Mouse (Mus musculus) hindbrain, embryonic 13.5 days (tissue): ENCODE results near the gene Gm17720. TPM values are rescaled to one million over a fixed set of nuclear protein-coding genes. Genes with fewer than 3 reads are reported as not detected.
A peak's percentile ranks its signal among the peaks of the same experiment; 100 is the strongest.

Source experiments
- ATAC-seq: fragments of 200-750 bp; cut with Nextera tagmentation; 2 replicates; pipeline ENCODE4 v1.8.0; 2017; ENCODE audit warnings: moderate TSS enrichment; ENCODE audit not compliant: low FRiP score
- H3K27ac ChIP-seq: fragments of 300-500 bp; sonication (generic); 2 replicates; pipeline ENCODE4 v1.5.1; 2015; ENCODE audit warnings: inconsistent platforms, mild to moderate bottlenecking, moderate library complexity
- H3K27me3 ChIP-seq: fragments of 300-500 bp; sonication (generic); 2 replicates; pipeline ENCODE4 v1.6.1; 2015; ENCODE audit warnings: mild to moderate bottlenecking, inconsistent platforms
- H3K36me3 ChIP-seq: fragments of 300-500 bp; sonication (generic); 2 replicates; pipeline ENCODE4 v1.6.1; 2015; ENCODE audit warnings: mild to moderate bottlenecking, inconsistent platforms
- H3K4me1 ChIP-seq: fragments of 300-500 bp; sonication (generic); replicated peaks from 2 replicates; pipeline ENCODE4 v1.6.1; 2015; ENCODE audit warnings: inconsistent platforms
- H3K4me2 ChIP-seq: fragments of 300-500 bp; sonication (generic); 2 replicates; pipeline ENCODE4 v1.6.1; 2015; ENCODE audit warnings: inconsistent platforms, mild to moderate bottlenecking, moderate library complexity
- H3K4me3 ChIP-seq: fragments of 300-500 bp; sonication (generic); 2 replicates; pipeline ENCODE4 v1.5.1; 2015; ENCODE audit warnings: mild to moderate bottlenecking, inconsistent platforms
- H3K9ac ChIP-seq: fragments of 300-500 bp; sonication (generic); 2 replicates; pipeline ENCODE4 v1.6.1; 2015; ENCODE audit warnings: mild to moderate bottlenecking, inconsistent platforms
- H3K9me3 ChIP-seq: fragments of 300-500 bp; sonication (generic); 2 replicates; pipeline ENCODE4 v1.6.1; 2016; ENCODE audit warnings: inconsistent platforms
- WGBS: fragments of 180-500 bp; shearing (Covaris S2); methylation state at CpG from one replicate; pipeline ENCODE4 v1.1.7; 2015; 5-methylcytosine and 5-hydroxymethylcytosine counted together
- polyA plus RNA-seq: library from polyadenylated mRNA; unstranded; fragments of >200 nt; fragmentation: Nextera tagmentation; extraction: Ambion mirVana; gene quantifications from 2 replicates; pipeline ENCODE4 v1.2.1, GENCODE M21; 2015

Gene Gm17720
- not detected in 2 replicates for polyA plus RNA-seq

DNA sequence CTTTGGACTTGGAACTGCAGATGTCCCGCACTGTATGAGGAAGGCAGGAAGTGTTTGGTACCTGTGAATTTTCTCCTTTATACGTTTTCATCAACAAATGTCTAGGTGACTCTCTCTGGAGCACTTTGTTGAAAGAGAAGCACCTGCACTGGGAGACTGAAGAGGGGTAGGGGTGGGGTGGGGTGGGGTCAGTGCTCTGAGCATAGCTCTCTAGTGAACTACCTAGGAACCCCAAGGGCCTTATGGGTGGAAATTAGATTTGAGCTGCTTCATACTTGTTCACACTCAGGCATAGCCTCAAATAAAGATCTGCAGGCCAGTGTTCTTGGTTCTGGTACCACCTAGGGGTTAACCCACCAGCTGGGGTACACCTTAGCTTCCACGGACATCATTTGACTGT lies at the start of gene Gm17720:
Gene Gm17720, minus strand, starts transcription at position 101 of the 400 bp plus-strand sequence.
- no peak within 1 kb of the TSS for H3K4me2 ChIP-seq
- H3K4me1 ChIP-seq, result no peaks in the 10 kb centered on the region
- no peak for ATAC-seq
- no peak within 1 kb of the TSS for H3K27ac ChIP-seq
- WGBS, result 95% methylated on average over 3 of the region's 3 CpGs
- H3K9ac ChIP-seq, result no peak within 1 kb of the TSS
- H3K4me3 ChIP-seq, result no peak within 1 kb of the TSS
- no peaks in the 10 kb centered on the region for H3K27me3 ChIP-seq
- H3K9me3 ChIP-seq, result no peaks in the 10 kb centered on the region
- no peaks in the 10 kb centered on the region for H3K36me3 ChIP-seq

DNA sequence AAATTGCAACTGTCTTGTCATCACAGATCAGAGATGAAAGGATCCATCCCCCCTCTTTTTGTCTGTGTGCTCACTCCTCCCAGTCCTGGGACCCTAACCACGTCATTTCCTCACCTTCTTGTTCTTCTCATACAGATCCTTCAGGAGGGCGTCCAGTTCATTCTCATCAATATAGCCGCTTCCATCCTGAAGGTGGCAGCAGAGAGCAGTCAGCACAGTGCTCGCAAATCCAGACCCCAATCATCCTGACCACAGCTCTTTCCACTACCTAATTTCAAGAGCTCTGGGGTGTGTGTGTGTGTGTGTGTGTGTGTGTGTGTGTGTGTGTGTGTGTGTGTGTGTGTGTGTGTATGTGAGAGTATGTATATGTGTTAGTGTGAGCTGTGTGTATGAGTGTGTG lies 43.0 kb upstream of the Gm17720 start:
- no peaks in the 10 kb centered on the region for H3K27me3 ChIP-seq
- H3K4me1 ChIP-seq, result no peaks in the 10 kb centered on the region
- no peak overlapping the region for H3K9ac ChIP-seq
- 0% methylated on average over 4 of the region's 4 CpGs for WGBS
- H3K36me3 ChIP-seq, result no peaks in the 10 kb centered on the region
- H3K27ac ChIP-seq, result no peak overlapping the region
- no peaks in the 10 kb centered on the region for H3K9me3 ChIP-seq
- peak; percentile 43; the same call in 1 of the 2 replicates for ATAC-seq
- no peak overlapping the region for H3K4me3 ChIP-seq
- no peak overlapping the region for H3K4me2 ChIP-seq

DNA sequence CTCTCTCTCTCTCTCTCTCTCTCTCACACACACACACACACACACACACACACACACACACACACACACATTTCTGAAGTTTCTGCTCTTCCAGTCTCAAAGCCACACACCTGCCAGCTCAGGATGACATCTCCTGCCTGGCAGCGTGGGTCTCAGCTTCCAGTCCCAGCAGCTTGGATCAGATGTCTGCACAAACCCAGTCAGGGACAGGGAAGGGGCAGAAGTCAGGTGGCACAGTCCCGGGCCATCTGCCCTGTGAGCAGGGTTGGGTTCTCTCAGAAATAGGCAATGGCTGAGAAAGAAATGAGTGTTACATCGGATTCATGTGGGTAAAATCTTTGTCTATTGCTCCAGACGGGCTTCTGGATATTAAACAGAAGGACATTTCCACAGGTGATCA lies 38.2 kb upstream of the Gm17720 start:
- H3K4me2 ChIP-seq, result no peak overlapping the region
- H3K4me3 ChIP-seq, result no peak overlapping the region
- ATAC-seq, result no peak
- no peaks in the 10 kb centered on the region for H3K27me3 ChIP-seq
- H3K9me3 ChIP-seq, result no peaks in the 10 kb centered on the region
- no peak overlapping the region for H3K9ac ChIP-seq
- no peak overlapping the region for H3K27ac ChIP-seq
- H3K36me3 ChIP-seq, result no peaks in the 10 kb centered on the region
- no peaks in the 10 kb centered on the region for H3K4me1 ChIP-seq
- WGBS, result 82% methylated on average over 4 of the region's 4 CpGs

DNA sequence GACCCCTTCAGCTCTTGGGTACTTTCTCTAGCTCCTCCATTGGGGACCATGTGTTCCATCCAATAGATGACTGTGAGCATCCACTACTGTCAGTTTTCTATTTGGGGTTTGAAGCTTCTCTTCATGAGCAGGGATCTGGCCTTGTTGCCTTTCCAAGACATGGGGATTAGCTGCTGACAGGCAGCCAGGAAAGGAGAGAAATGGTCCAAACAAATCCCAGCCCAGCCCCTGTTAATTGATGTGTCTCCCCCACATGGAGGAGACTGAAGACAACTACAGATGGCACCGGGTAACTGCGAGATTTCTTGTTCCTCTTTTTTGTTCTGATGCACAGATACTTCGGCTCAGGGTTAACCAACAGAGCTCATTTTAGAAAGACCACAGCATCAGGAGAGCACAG lies 37.6 kb upstream of the Gm17720 start:
- Histone ChIP-seq H3K9ac (no peak overlapping the region), H3K4me1 (no peaks in the 10 kb centered on the region), H3K9me3 (no peaks in the 10 kb centered on the region), H3K27me3 (no peaks in the 10 kb centered on the region), H3K4me2 (no peak overlapping the region), H3K4me3 (no peak overlapping the region), H3K27ac (no peak overlapping the region), H3K36me3 (no peaks in the 10 kb centered on the region)
- ATAC-seq, result no peak
- 73% methylated on average over 3 of the region's 3 CpGs for WGBS

DNA sequence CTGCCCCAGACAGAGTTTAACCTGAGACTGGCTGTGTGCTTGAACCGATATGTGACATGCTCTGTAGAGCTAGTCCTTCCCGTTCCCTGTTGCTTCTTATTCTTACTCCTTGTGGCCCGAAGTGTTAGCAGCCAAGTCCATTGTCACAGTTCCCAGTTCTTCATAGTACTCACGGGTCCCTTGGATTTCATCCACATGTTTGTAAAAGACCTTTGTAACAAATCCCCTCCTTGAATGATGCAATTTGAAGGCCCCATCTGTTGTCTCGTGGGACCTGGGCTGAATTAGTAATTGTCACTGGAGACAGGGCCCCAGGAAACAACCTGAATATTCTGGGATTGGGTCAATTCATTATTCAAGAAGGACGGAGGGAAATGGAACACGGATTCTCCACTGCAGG lies 33.0 kb upstream of the Gm17720 start:
- Histone ChIP-seq H3K27ac (no peak overlapping the region), H3K9me3 (no peaks in the 10 kb centered on the region)
- ATAC-seq, result no peak

DNA sequence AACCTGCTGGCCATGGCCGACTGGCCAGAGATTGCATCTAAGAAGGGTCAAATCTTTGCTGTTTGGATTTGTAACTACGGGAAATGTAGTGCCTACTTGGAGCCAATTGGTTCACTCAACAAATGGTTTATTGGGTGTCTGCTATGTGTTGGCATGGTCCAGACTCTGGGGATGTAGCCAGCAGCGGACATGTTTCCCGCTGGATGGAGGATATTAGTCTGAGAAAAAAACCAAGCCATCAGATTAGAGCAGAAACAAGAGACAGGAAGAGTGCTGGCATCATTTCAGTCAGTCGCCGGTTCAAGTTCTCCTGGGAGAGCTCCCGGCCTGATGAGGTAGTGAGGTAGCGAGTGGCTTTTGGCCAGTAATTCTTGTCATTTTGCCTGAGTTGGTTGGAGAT lies 31.7 kb upstream of the Gm17720 start:
- 94% methylated on average over 8 of the region's 8 CpGs for WGBS
- H3K27me3 ChIP-seq, result no peaks in the 10 kb centered on the region
- no peaks in the 10 kb centered on the region for H3K4me1 ChIP-seq

More for the DNA sequence above, 33.0 kb upstream of the Gm17720 start:
- 67% methylated on average over 7 of the region's 7 CpGs for WGBS
- H3K36me3 ChIP-seq, result no peaks in the 10 kb centered on the region
- no peaks in the 10 kb centered on the region for H3K27me3 ChIP-seq
- no peak overlapping the region for H3K4me2 ChIP-seq
- H3K4me1 ChIP-seq, result no peaks in the 10 kb centered on the region
- H3K4me3 ChIP-seq, result no peak overlapping the region
- H3K9ac ChIP-seq, result no peak overlapping the region

DNA sequence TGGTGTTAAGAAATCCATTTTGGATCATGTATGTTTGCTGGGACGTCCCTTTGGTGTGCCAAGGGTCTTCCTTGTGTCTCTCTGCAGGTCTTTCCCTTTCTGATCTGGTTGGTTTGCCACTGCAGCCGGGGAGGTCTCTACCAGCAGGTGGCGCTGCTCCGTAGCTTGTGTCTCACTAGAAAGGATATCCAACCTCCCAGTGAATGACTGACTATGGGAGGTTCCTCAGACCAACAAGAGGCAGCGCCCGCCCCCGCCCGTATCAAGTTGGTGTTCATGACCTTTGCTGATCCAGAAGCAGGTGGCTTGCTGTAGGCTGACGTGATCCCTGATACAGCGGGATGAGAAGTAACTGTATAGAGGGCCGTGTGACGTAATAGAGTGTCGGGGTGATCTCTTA lies 28.0 kb upstream of the Gm17720 start:
- Histone ChIP-seq H3K27ac (no peak overlapping the region), H3K9ac (no peak overlapping the region), H3K4me1 (no peaks in the 10 kb centered on the region), H3K4me2 (peak overlapping the region; percentile 35; the same call in 1 of the 2 replicates), H3K9me3 (no peaks in the 10 kb centered on the region), H3K27me3 (no peaks in the 10 kb centered on the region), H3K36me3 (no peaks in the 10 kb centered on the region), H3K4me3 (no peak overlapping the region; the same call in 1 of the 2 replicates)
- ATAC-seq, result peak; percentile 24; the same call in 1 of the 2 replicates
- WGBS, result 25% methylated on average over 13 of the region's 13 CpGs

More for the DNA sequence above, 31.7 kb upstream of the Gm17720 start:
- no peak overlapping the region for H3K4me2 ChIP-seq
- no peaks in the 10 kb centered on the region for H3K36me3 ChIP-seq
- no peak overlapping the region for H3K9ac ChIP-seq
- no peaks in the 10 kb centered on the region for H3K9me3 ChIP-seq
- no peak for ATAC-seq
- no peak overlapping the region for H3K27ac ChIP-seq
- H3K4me3 ChIP-seq, result no peak overlapping the region

DNA sequence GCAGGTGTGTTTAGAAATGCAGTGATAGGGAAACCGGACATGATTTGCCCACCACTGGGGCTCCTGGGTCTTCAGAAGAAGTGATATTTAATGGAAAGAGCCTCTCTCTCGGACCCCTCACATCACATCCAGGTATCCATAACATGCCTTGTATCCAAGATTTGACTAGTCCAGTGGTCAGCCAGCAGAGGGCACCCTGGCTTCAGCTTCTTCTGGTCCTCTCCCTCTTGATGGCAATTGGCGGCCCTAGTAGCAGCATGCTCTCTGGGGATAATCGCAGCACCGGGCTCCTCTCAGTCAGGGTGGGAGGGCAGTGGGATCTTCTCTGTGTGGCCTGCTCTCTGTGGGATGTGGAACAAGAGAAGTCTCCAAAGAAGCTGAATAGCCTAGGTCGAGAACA lies 17.2 kb upstream of the Gm17720 start:
- H3K4me1 ChIP-seq, result no peaks in the 10 kb centered on the region
- H3K4me3 ChIP-seq, result no peak overlapping the region
- no peaks in the 10 kb centered on the region for H3K9me3 ChIP-seq
- 39% methylated on average over 6 of the region's 6 CpGs for whole genome bisulfite sequencing
- H3K27ac ChIP-seq, result no peak overlapping the region
- H3K4me2 ChIP-seq, result no peak overlapping the region
- ATAC-seq, result no peak
- no peak overlapping the region for H3K9ac ChIP-seq
- H3K27me3 ChIP-seq, result no peaks in the 10 kb centered on the region
- no peaks in the 10 kb centered on the region for H3K36me3 ChIP-seq

DNA sequence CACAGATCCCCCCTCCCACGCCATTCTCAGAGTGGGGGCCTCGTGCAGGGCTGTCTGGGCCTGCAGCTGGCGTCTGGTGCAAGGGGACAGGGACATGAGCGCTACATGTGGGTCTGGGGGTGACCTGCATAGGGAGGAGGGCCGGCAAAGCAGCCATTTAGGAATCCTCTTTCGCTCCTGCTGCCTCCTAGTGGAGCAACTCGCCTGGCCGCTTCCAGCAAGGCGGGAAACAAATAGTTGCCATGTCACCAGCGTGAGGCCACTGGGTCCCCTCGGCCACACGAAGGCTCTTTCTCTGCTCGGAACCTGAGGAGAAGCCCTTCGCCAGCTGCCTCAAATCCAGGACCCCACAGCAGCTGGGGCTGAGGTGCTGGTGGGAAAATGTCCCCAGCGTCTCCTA lies 877 bp downstream of the Gm17720 start:
- Histone ChIP-seq H3K36me3 (no peaks in the 10 kb centered on the region), H3K27ac (no peak overlapping the region), H3K27me3 (no peaks in the 10 kb centered on the region), H3K4me2 (no peak overlapping the region), H3K4me3 (no peak overlapping the region), H3K4me1 (no peaks in the 10 kb centered on the region), H3K9me3 (no peaks in the 10 kb centered on the region), H3K9ac (no peak overlapping the region)
- WGBS, result 84% methylated on average over 15 of the region's 15 CpGs
- ATAC-seq, result no peak

DNA sequence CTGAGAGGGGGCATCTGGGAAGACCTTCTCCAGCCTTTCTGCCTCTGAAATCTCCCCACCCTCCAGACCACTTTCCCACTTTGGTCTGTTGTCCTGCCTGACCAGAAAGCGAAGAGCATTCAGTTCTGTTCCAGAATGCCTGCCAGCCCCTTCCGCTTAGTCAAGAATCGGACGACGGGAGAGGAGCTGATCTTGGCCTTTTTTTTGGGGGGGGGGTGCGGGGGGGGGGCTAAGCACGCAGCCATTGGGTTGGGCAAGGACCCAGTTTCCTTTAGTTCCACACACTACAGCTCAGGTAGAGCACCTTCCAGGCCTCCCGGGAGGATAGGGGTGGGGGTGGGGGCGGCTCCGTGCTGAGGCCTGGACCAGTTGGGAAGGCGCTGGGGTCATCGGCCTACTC lies 1.6 kb downstream of the Gm17720 start, which contains the start of gene Gm21964:
Gene Gm21964, plus strand, starts transcription at position 301 of the 400 bp plus-strand sequence.
- H3K4me1 ChIP-seq, result no peaks in the 10 kb centered on the region
- no peaks in the 10 kb centered on the region for H3K9me3 ChIP-seq
- no peak within 1 kb of the TSS for H3K27ac ChIP-seq
- H3K4me2 ChIP-seq, result no peak within 1 kb of the TSS
- H3K9ac ChIP-seq, result no peak within 1 kb of the TSS
- no peaks in the 10 kb centered on the region for H3K36me3 ChIP-seq
- ATAC-seq, result no peak
- H3K4me3 ChIP-seq, result no peak within 1 kb of the TSS
- no peaks in the 10 kb centered on the region for H3K27me3 ChIP-seq
- WGBS, result 85% methylated on average over 12 of the region's 12 CpGs

DNA sequence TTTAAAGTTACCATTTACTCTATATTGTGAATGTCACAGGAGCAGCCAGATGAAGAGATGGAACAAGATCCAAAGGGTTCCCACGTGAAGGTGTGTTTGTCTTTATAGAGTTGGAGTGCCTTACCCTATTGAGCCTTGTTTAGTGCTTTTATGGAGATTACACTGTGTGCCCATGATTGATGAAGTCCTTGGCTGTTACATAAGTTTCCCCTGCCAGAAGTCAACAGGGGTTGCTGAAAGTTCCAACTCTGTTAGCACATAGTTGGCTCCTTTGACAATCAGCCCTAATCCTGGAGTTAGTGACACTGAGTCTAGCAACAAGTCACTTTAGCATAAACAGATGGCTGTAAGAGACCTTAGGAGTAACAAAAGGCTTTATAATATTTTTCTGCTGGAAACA lies 10.7 kb downstream of the Gm17720 start:
- WGBS, result 60% methylated on average over 1 of the region's 1 CpGs
- no peak for ATAC-seq
- H3K27me3 ChIP-seq, result no peaks in the 10 kb centered on the region
- H3K4me1 ChIP-seq, result no peaks in the 10 kb centered on the region
- H3K4me2 ChIP-seq, result no peak overlapping the region
- H3K27ac ChIP-seq, result no peak overlapping the region
- no peak overlapping the region for H3K9ac ChIP-seq
- H3K9me3 ChIP-seq, result peaks cover 21% of the 10 kb centered on the region
- H3K36me3 ChIP-seq, result peaks cover 42% of the 10 kb centered on the region
- no peak overlapping the region for H3K4me3 ChIP-seq

DNA sequence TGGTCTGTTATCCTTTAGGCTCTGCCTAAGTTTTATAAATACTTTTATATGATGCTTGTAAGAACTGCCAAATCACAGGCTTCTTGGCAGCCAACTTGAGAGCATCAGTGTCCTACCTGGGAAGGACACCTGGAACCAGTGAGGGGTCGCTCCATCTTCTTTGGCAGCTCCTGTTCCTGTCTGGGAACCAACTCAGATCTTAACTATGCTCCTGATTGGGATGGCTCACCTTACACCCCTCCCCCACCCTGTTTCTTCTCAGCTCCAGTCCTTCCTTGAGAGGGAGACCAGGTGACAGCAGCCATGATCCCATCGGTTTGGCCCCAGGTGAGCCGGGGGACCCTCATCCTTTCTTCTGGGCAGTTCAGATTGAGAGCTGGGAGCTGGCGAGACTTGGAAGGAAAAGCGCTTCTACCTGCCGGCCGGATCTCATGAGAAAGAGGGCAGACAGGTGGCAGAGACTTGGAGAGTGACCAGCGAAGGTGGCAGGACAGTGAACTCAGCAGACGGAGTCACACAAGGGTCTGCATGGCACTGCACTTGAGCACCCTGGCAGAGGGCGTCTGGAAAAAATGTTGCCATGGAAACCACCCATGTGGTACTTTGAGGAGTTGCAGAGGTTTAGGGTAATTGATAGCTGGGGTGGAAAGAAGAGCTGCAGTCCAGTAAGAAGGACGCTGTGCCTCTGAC lies 20.0 kb downstream of the Gm17720 start:
- Histone ChIP-seq H3K9ac (no peak overlapping the region), H3K36me3 (peaks cover 54% of the 10 kb centered on the region), H3K9me3 (0 out of 2 replicates have a peak, but pooled peaks cover 6% of the 10 kb centered on the region), H3K4me1 (peaks cover 22% of the 10 kb centered on the region), H3K4me3 (no peak overlapping the region), H3K27ac (no peak overlapping the region), H3K4me2 (no peak overlapping the region), H3K27me3 (0 out of 2 replicates have a peak, but pooled peaks cover 2% of the 10 kb centered on the region)
- WGBS, result 79% methylated on average over 11 of the region's 11 CpGs
- ATAC-seq, result no peak
